Mouse (Mus musculus) forebrain, postnatal 0 days (tissue): ENCODE data around the gene Cpn2. TPM values are rescaled to one million over a fixed set of nuclear protein-coding genes. Genes with fewer than 3 reads are reported as not detected.

ENCODE experiments used
- ATAC-seq: fragments of 200-750 bp; cut with Nextera tagmentation; 2 replicates; pipeline ENCODE4 v1.8.0; 2017; ENCODE audit warnings: mild to moderate bottlenecking, moderate library complexity
- DNase-seq: peaks from one replicate; pipeline ENCODE4 v3.0.0-alpha.2; 2015
- H3K27ac ChIP-seq: fragments of 300-500 bp; sonication (generic); 2 replicates; pipeline ENCODE4 v1.5.1; 2014; ENCODE audit warnings: low read depth, mild to moderate bottlenecking, antibody characterized with exemption, low read length, moderate library complexity, mixed read lengths
- H3K27me3 ChIP-seq: fragments of 300-500 bp; sonication (generic); 2 replicates; pipeline ENCODE4 v1.6.1; 2014; ENCODE audit warnings: mild to moderate bottlenecking, low read length, mixed read lengths; ENCODE audit not compliant: insufficient read depth
- H3K36me3 ChIP-seq: fragments of 300-500 bp; sonication (generic); 2 replicates; pipeline ENCODE4 v1.6.1; 2014; ENCODE audit warnings: mild to moderate bottlenecking, moderate library complexity; ENCODE audit not compliant: insufficient read depth
- H3K4me1 ChIP-seq: fragments of 300-500 bp; sonication (generic); 2 replicates; pipeline ENCODE4 v1.6.1; 2014; ENCODE audit warnings: antibody characterized with exemption; ENCODE audit not compliant: insufficient read depth
- H3K4me2 ChIP-seq: fragments of 300-500 bp; sonication (generic); 2 replicates; pipeline ENCODE4 v1.6.1; 2014; ENCODE audit warnings: low read depth, mild to moderate bottlenecking, moderate library complexity
- H3K4me3 ChIP-seq: fragments of 300-500 bp; sonication (generic); 2 replicates; pipeline ENCODE4 v1.5.1; 2014; ENCODE audit warnings: low read depth, low read length, mixed read lengths
- H3K9ac ChIP-seq: fragments of 300-500 bp; sonication (generic); 2 replicates; pipeline ENCODE4 v1.6.1; 2014; ENCODE audit warnings: mild to moderate bottlenecking
- H3K9me3 ChIP-seq: fragments of 300-500 bp; sonication (generic); 2 replicates; pipeline ENCODE4 v1.6.1; 2016; ENCODE audit warnings: low read length
- CTCF ChIP-seq: sonication (generic); IDR thresholded peaks from 2 replicates; pipeline ENCODE4 v1.5.1; 2016; ENCODE audit warnings: antibody characterized with exemption, control low read depth, low read depth
- WGBS: fragments of 180-500 bp; shearing (Covaris S2); extraction: QIAGEN DNeasy Blood & Tissue Kit; methylation state at CpG from one replicate; pipeline ENCODE4 v1.1.7; 2014; 5-methylcytosine and 5-hydroxymethylcytosine counted together
- polyA plus RNA-seq: library from polyadenylated mRNA; unstranded; fragments of >200 nt; fragmentation: Nextera tagmentation; extraction: Ambion mirVana; gene quantifications from 2 replicates; pipeline ENCODE4 v1.2.1, GENCODE M21; 2015
- total RNA-seq: library from RNA; depleted of rRNA; stranded (reverse); fragments of >200 nt; gene quantifications from 2 replicates; pipeline ENCODE4 v1.2.3, GENCODE M21; 2014; rRNA removed

The Cpn2 gene
- total and polyA plus RNA-seq, 2 experiments from 2014 or later: not detected

DNA sequence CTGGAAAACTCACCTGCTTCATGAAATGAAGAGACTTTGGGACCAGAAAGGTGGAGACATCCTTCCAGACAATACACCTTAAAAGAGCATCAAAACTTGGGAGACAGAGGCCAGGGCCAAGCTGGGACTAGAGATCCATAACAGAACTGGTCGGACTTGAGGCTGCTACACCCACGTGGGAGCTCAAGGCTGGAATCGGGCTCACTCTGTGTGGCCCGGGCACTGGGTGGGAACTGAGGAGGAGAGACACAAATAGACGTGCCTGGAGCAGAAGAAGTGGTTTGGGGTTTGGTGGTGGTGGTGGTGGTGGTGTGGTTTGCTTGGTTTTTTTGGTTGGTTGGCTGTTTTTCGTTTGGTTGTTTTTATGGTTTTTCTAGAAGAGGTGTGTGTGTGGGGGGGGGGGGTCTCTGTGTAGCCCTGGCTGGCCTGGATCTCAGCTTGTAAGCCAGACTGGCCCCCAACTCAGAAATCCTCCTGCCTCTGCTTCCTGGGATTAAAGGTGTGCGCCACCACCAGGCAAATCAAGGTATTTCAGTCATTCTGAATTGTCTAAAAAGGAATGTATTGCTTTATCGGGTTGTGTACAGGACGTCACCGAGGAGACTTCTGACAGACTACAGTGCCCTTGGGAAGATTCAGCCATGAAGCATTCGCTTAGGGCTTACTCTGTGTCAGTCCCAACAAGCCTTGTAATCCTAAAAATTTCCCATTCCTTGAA lies 60.0 kb downstream of the Cpn2 start:
- Histone ChIP-seq H3K9me3 (no peaks in the 10 kb centered on the region), H3K36me3 (no peaks in the 10 kb centered on the region), H3K4me1 (no peaks in the 10 kb centered on the region), H3K9ac (no peak overlapping the region), H3K27me3 (no peaks in the 10 kb centered on the region), H3K4me2 (no peak overlapping the region), H3K4me3 (no peak overlapping the region), H3K27ac (no peak overlapping the region)
- DNase-seq: no peak
- ATAC-seq: no peak
- 86% methylated on average over 11 of the region's 11 CpGs for WGBS
- no peak for TF ChIP-seq CTCF

Other genes starting within 250 kb of the Cpn2 start
- 6.9 and 11.2 TPM in 2 replicates for gene Hes1, start 203.1 kb downstream of the Cpn2 start, total RNA-seq
- gene Hes1, start 203.1 kb downstream of the Cpn2 start, polyA plus RNA-seq: 11.2 and 13.1 TPM in 2 replicates
- 0.15 and 0.48 TPM in 2 replicates for gene Lrrc15, start 15.8 kb upstream of the Cpn2 start, total RNA-seq
- 0.04 and 0.12 TPM in 2 replicates for gene Lrrc15, start 15.8 kb upstream of the Cpn2 start, polyA plus RNA-seq
- gene Gp5, start 43.3 kb upstream of the Cpn2 start, total RNA-seq: 0.24 and 0.54 TPM in 2 replicates
- 0.43 and 0.82 TPM in 2 replicates for gene Gp5, start 43.3 kb upstream of the Cpn2 start, polyA plus RNA-seq
- gene Atp13a3, start 138.5 kb upstream of the Cpn2 start, total RNA-seq: 27.9 and 35.0 TPM in 2 replicates
- 4.0 and 6.1 TPM in 2 replicates for gene Atp13a3, start 138.5 kb upstream of the Cpn2 start, polyA plus RNA-seq